Mouse (Mus musculus) stomach, embryonic 15.5 days (tissue): ENCODE measurements at regions not wholly inside any gene's neighbourhood (a gene's known extent, or its start where the extent isn't known, plus 50 kb on each side); places are given as distances from the start of the nearest gene placed in this dataset.
A peak's percentile ranks its signal among the peaks of the same experiment; 100 is the strongest.

ENCODE experiments used
- ATAC-seq: fragments of 200-750 bp; cut with Nextera tagmentation; 2 replicates; pipeline ENCODE4 v1.8.0; 2017; ENCODE audit warnings: low read depth, moderate number of reproducible peaks, moderate TSS enrichment; ENCODE audit not compliant: insufficient read depth, low FRiP score
- H3K27ac ChIP-seq: fragments of 300-500 bp; sonication (generic); 2 replicates; pipeline ENCODE4 v1.5.1; 2015; ENCODE audit warnings: mild to moderate bottlenecking, inconsistent platforms
- H3K27me3 ChIP-seq: fragments of 300-500 bp; sonication (generic); replicated peaks from 2 replicates; pipeline ENCODE4 v1.6.1; 2015; ENCODE audit warnings: inconsistent platforms
- H3K36me3 ChIP-seq: fragments of 300-500 bp; sonication (generic); 2 replicates; pipeline ENCODE4 v1.6.1; 2015; ENCODE audit warnings: inconsistent platforms
- H3K4me1 ChIP-seq: fragments of 300-500 bp; sonication (generic); 2 replicates; pipeline ENCODE4 v1.6.1; 2015; ENCODE audit warnings: inconsistent platforms
- H3K4me2 ChIP-seq: fragments of 300-500 bp; sonication (generic); 2 replicates; pipeline ENCODE4 v1.6.1; 2015; ENCODE audit warnings: mild to moderate bottlenecking, inconsistent platforms
- H3K4me3 ChIP-seq: fragments of 300-500 bp; sonication (generic); replicated peaks from 2 replicates; pipeline ENCODE4 v1.5.1; 2015; ENCODE audit warnings: inconsistent platforms
- H3K9ac ChIP-seq: fragments of 300-500 bp; sonication (generic); 2 replicates; pipeline ENCODE4 v1.6.1; 2015; ENCODE audit warnings: inconsistent platforms
- H3K9me3 ChIP-seq: fragments of 300-500 bp; sonication (generic); 2 replicates; pipeline ENCODE4 v1.6.1; 2016; ENCODE audit warnings: inconsistent platforms
- WGBS: fragments of 180-500 bp; shearing (Covaris S2); methylation state at CpG from one replicate; pipeline ENCODE4 v1.1.7; 2015; 5-methylcytosine and 5-hydroxymethylcytosine counted together

GRCm38 (mm10) chr2:179192906-179193496, 249.2 kb upstream of the Cdh4 start:
- Histone ChIP-seq H3K27me3 (no peaks in the 10 kb centered on the region), H3K4me1 (no peaks in the 10 kb centered on the region), H3K9ac (no peak overlapping the region), H3K36me3 (no peaks in the 10 kb centered on the region), H3K4me2 (no peak overlapping the region), H3K4me3 (no peak overlapping the region), H3K27ac (no peak overlapping the region), H3K9me3 (no peaks in the 10 kb centered on the region)
- WGBS: 70% methylated on average over 6 of the region's 6 CpGs
- peak; percentile 66; the same call in 1 of the 2 replicates for ATAC-seq

DNA sequence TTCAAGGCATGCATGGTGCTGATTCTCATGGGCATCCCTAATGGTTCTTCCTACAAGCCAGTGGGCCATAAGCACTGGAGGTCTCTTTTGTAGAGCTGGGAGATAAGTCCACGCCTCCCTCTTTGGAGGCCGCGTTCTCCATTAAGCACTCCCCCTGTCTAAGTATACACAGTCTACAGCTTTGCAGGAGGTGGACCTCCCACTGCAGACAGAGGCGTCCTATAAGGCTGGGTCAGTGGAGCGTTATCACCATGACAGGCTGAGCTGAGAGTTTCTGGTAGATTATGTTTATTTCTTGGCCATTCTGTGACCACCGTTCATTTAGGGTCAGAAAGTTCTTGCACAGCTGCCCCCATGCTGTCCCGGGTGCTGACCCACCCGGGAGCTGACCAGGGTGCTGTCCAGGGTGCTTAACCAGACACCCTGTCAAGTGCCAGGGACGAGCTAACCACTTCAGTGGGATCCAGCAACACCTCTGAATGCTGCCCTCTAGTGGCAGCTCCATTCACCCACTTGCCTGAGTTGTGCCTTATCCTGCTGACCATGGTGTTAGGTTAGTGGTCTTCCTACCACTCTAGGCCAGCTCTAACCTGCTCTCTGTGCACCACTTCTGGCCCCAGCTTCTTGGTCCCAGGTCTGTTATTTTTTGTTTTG, 248.6 kb upstream of the Cdh4 start:
- Histone ChIP-seq H3K36me3 (no peaks in the 10 kb centered on the region), H3K9ac (no peak overlapping the region), H3K4me2 (no peak overlapping the region), H3K27me3 (no peaks in the 10 kb centered on the region), H3K9me3 (no peaks in the 10 kb centered on the region), H3K4me3 (no peak overlapping the region), H3K27ac (no peak overlapping the region), H3K4me1 (no peaks in the 10 kb centered on the region)
- peak; percentile 47 for ATAC-seq
- WGBS: 32% methylated on average over 9 of the region's 9 CpGs

DNA sequence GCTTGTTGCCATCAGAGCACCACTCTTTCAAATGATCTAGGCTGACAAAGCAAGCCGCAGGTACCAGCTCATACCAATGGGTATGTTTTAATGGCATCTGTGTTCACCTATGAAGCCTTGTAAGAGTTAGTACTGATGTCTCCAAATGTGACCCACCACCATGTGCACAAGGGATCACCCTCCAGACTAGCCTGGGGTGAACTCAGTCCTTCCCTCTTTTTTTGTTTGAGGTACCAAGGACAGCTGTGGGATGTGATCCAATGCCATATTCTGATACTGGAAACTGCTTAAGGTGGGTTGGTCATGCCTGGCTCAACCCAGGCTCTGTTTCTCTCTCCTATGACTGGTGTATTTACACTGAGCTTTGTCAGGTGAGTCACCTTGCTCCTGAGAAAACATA, 244.8 kb upstream of the Cdh4 start:
- no peak for ATAC-seq
- WGBS: 87% methylated on average over 1 of the region's 1 CpGs
- no peak overlapping the region for H3K4me2 ChIP-seq

GRCm38 (mm10) chr2:179200495-179200894, 241.7 kb upstream of the Cdh4 start:
- no peak for ATAC-seq

More for the DNA sequence above, 244.8 kb upstream of the Cdh4 start:
- no peaks in the 10 kb centered on the region for H3K27me3 ChIP-seq
- no peak overlapping the region for H3K27ac ChIP-seq
- no peaks in the 10 kb centered on the region for H3K36me3 ChIP-seq
- no peak overlapping the region for H3K9ac ChIP-seq
- H3K4me3 ChIP-seq: no peak overlapping the region
- H3K4me1 ChIP-seq: no peaks in the 10 kb centered on the region
- no peaks in the 10 kb centered on the region for H3K9me3 ChIP-seq

GRCm38 (mm10) chr2:179210164-179210805, 231.9 kb upstream of the Cdh4 start:
- H3K36me3 ChIP-seq: no peaks in the 10 kb centered on the region
- no peak overlapping the region for H3K4me2 ChIP-seq
- no peak for ATAC-seq
- no peak overlapping the region for H3K4me3 ChIP-seq
- no peak overlapping the region for H3K9ac ChIP-seq
- 82% methylated on average over 10 of the region's 10 CpGs for WGBS
- no peak overlapping the region for H3K27ac ChIP-seq
- H3K27me3 ChIP-seq: no peaks in the 10 kb centered on the region
- H3K9me3 ChIP-seq: no peaks in the 10 kb centered on the region
- no peaks in the 10 kb centered on the region for H3K4me1 ChIP-seq

More at GRCm38 (mm10) chr2:179200495-179200894, 241.7 kb upstream of the Cdh4 start:
- H3K9me3 ChIP-seq: no peaks in the 10 kb centered on the region
- no peak overlapping the region for H3K27ac ChIP-seq
- WGBS: 12% methylated on average over 6 of the region's 6 CpGs
- H3K9ac ChIP-seq: no peak overlapping the region
- H3K27me3 ChIP-seq: no peaks in the 10 kb centered on the region
- H3K4me3 ChIP-seq: no peak overlapping the region
- no peaks in the 10 kb centered on the region for H3K4me1 ChIP-seq
- H3K4me2 ChIP-seq: no peak overlapping the region
- H3K36me3 ChIP-seq: no peaks in the 10 kb centered on the region

- Histone ChIP-seq H3K9me3 (no peaks in the 10 kb centered on the region), H3K4me2 (no peak overlapping the region), H3K9ac (no peak overlapping the region), H3K36me3 (no peaks in the 10 kb centered on the region), H3K4me3 (no peak overlapping the region), H3K27ac (no peak overlapping the region), H3K4me1 (no peaks in the 10 kb centered on the region), H3K27me3 (no peaks in the 10 kb centered on the region)
- WGBS: 61% methylated on average over 2 of the region's 2 CpGs
- ATAC-seq: no peak
These were observed 225.5 kb upstream of the Cdh4 start for GRCm38 (mm10) chr2:179216773-179217172.

- Histone ChIP-seq H3K4me1 (no peaks in the 10 kb centered on the region), H3K36me3 (no peaks in the 10 kb centered on the region), H3K27me3 (no peaks in the 10 kb centered on the region), H3K27ac (no peak overlapping the region), H3K9ac (no peak overlapping the region), H3K9me3 (no peaks in the 10 kb centered on the region), H3K4me3 (no peak overlapping the region), H3K4me2 (no peak overlapping the region)
- 71% methylated on average over 7 of the region's 7 CpGs for WGBS
- no peak for ATAC-seq
These were observed 214.1 kb upstream of the Cdh4 start for GRCm38 (mm10) chr2:179228096-179228495.

- no peaks in the 10 kb centered on the region for H3K36me3 ChIP-seq
- no peaks in the 10 kb centered on the region for H3K27me3 ChIP-seq
- H3K9ac ChIP-seq: no peak overlapping the region
- H3K4me2 ChIP-seq: no peak overlapping the region
- H3K4me1 ChIP-seq: no peaks in the 10 kb centered on the region
- no peak for ATAC-seq
- 73% methylated on average over 6 of the region's 6 CpGs for WGBS
- H3K9me3 ChIP-seq: no peaks in the 10 kb centered on the region
- H3K4me3 ChIP-seq: no peak overlapping the region
- no peak overlapping the region for H3K27ac ChIP-seq
These were observed 210.4 kb upstream of the Cdh4 start for GRCm38 (mm10) chr2:179231708-179232354.

- Histone ChIP-seq H3K9me3 (no peaks in the 10 kb centered on the region), H3K4me2 (no peak overlapping the region), H3K36me3 (no peaks in the 10 kb centered on the region), H3K27ac (no peak overlapping the region), H3K27me3 (no peaks in the 10 kb centered on the region), H3K9ac (no peak overlapping the region), H3K4me1 (no peaks in the 10 kb centered on the region), H3K4me3 (no peak overlapping the region)
- no peak for ATAC-seq
- 78% methylated on average over 11 of the region's 11 CpGs for WGBS
These were observed 204.1 kb upstream of the Cdh4 start for GRCm38 (mm10) chr2:179238166-179238565.

GRCm38 (mm10) chr2:179260892-179261291, 181.3 kb upstream of the Cdh4 start:
- Histone ChIP-seq H3K36me3 (no peaks in the 10 kb centered on the region), H3K27me3 (no peaks in the 10 kb centered on the region), H3K4me3 (no peak overlapping the region), H3K27ac (no peak overlapping the region), H3K9me3 (no peaks in the 10 kb centered on the region), H3K4me1 (no peaks in the 10 kb centered on the region), H3K4me2 (no peak overlapping the region), H3K9ac (no peak overlapping the region)
- 58% methylated on average over 2 of the region's 2 CpGs for WGBS
- ATAC-seq: no peak

- H3K4me3 ChIP-seq: no peak overlapping the region
- no peaks in the 10 kb centered on the region for H3K4me1 ChIP-seq
- H3K27ac ChIP-seq: no peak overlapping the region
- H3K36me3 ChIP-seq: no peaks in the 10 kb centered on the region
- 74% methylated on average over 4 of the region's 4 CpGs for WGBS
- no peak overlapping the region for H3K4me2 ChIP-seq
- no peaks in the 10 kb centered on the region for H3K27me3 ChIP-seq
- ATAC-seq: no peak
- H3K9ac ChIP-seq: no peak overlapping the region
- no peaks in the 10 kb centered on the region for H3K9me3 ChIP-seq
These were observed 178.3 kb upstream of the Cdh4 start for GRCm38 (mm10) chr2:179263888-179264287.

GRCm38 (mm10) chr2:179265436-179265835, 176.8 kb upstream of the Cdh4 start:
- Histone ChIP-seq H3K27me3 (no peaks in the 10 kb centered on the region), H3K4me3 (no peak overlapping the region), H3K4me1 (no peaks in the 10 kb centered on the region), H3K36me3 (no peaks in the 10 kb centered on the region), H3K27ac (no peak overlapping the region), H3K9ac (no peak overlapping the region), H3K4me2 (no peak overlapping the region), H3K9me3 (no peaks in the 10 kb centered on the region)
- WGBS: 69% methylated on average over 5 of the region's 5 CpGs
- ATAC-seq: no peak
